Mouse (Mus musculus) ES-Bruce4 (cell line): ENCODE measurements at regions not wholly inside any gene's neighbourhood (a gene's known extent, or its start where the extent isn't known, plus 50 kb on each side); places are given as distances from the start of the nearest gene placed in this dataset.

Experiments
- H3K27ac ChIP-seq: 2 replicates; pipeline ENCODE4 v1.5.1; 2012; ENCODE audit warnings: low read length, inconsistent platforms; ENCODE audit not compliant: insufficient read depth
- H3K27me3 ChIP-seq: 2 replicates; pipeline ENCODE4 v1.6.1; 2012; ENCODE audit warnings: mild to moderate bottlenecking, low read length, inconsistent platforms; ENCODE audit not compliant: control insufficient read depth, poor library complexity, insufficient read depth, severe bottlenecking
- H3K36me3 ChIP-seq: 2 replicates; pipeline ENCODE4 v1.6.1; 2012; ENCODE audit warnings: inconsistent platforms, mild to moderate bottlenecking, low read length, moderate library complexity; ENCODE audit not compliant: control insufficient read depth, poor library complexity, insufficient read depth, severe bottlenecking
- H3K4me1 ChIP-seq: one replicate; pipeline ENCODE4 v1.8.1; 2011; ENCODE audit warnings: low read length; ENCODE audit not compliant: control insufficient read depth, insufficient read depth
- H3K4me3 ChIP-seq: 2 replicates; pipeline ENCODE4 v1.5.1; 2011; ENCODE audit warnings: low read depth, mild to moderate bottlenecking, low read length
- H3K9ac ChIP-seq: 2 replicates; pipeline ENCODE4 v1.6.1; 2012; ENCODE audit warnings: low read depth, mild to moderate bottlenecking, inconsistent platforms; ENCODE audit not compliant: poor library complexity, severe bottlenecking
- H3K9me3 ChIP-seq: replicated peaks from 2 replicates; pipeline ENCODE4 v1.6.1; 2012; ENCODE audit warnings: mild to moderate bottlenecking, low read length, inconsistent platforms; ENCODE audit not compliant: control insufficient read depth, poor library complexity, insufficient read depth, severe bottlenecking
- CTCF ChIP-seq: IDR thresholded peaks from one replicate; pipeline ENCODE4 v1.8.1; 2011; ENCODE audit warnings: low read depth, low read length
- EP300 ChIP-seq: IDR thresholded peaks from 2 replicates; pipeline ENCODE4 v1.6.1; 2011; ENCODE audit warnings: low read depth, low read length; ENCODE audit not compliant: insufficient read depth
- POLR2A ChIP-seq: IDR thresholded peaks from one replicate; pipeline ENCODE4 v1.8.1; 2011; ENCODE audit warnings: low read length; ENCODE audit not compliant: insufficient read depth

- no peak for TF ChIP-seq CTCF
- TF ChIP-seq POLR2A, result no peak
- TF ChIP-seq EP300, result no peak
- Histone ChIP-seq H3K36me3 (no peaks in the 10 kb centered on the region), H3K27ac (no peak overlapping the region), H3K9me3 (no peaks in the 10 kb centered on the region), H3K4me3 (no peak overlapping the region), H3K9ac (no peak overlapping the region), H3K4me1 (no peaks in the 10 kb centered on the region), H3K27me3 (no peaks in the 10 kb centered on the region)
Observed at GRCm38 (mm10) chr5:52309317-52310060, 54.1 kb upstream of the Sod3 start.

GRCm38 (mm10) chr5:52296303-52296702 lies 67.3 kb upstream of the Sod3 start:
- no peaks in the 10 kb centered on the region for H3K9me3 ChIP-seq
- H3K27me3 ChIP-seq, result no peaks in the 10 kb centered on the region; the same call in 1 of the 2 replicates
- no peak for TF ChIP-seq CTCF
- TF ChIP-seq POLR2A, result no peak
- TF ChIP-seq EP300, result no peak
- H3K4me1 ChIP-seq, result no peaks in the 10 kb centered on the region
- no peak overlapping the region for H3K9ac ChIP-seq
- no peak overlapping the region for H3K27ac ChIP-seq
- no peaks in the 10 kb centered on the region for H3K36me3 ChIP-seq
- no peak overlapping the region for H3K4me3 ChIP-seq

- no peaks in the 10 kb centered on the region for H3K36me3 ChIP-seq
- H3K27ac ChIP-seq, result no peak overlapping the region
- no peak overlapping the region for H3K9ac ChIP-seq
- no peak for TF ChIP-seq CTCF
- no peak for TF ChIP-seq POLR2A
- no peak for TF ChIP-seq EP300
- H3K4me3 ChIP-seq, result no peak overlapping the region
- H3K9me3 ChIP-seq, result no peaks in the 10 kb centered on the region
- no peaks in the 10 kb centered on the region for H3K4me1 ChIP-seq
- no peaks in the 10 kb centered on the region; the same call in 1 of the 2 replicates for H3K27me3 ChIP-seq
Observed at GRCm38 (mm10) chr5:52294466-52294865, 69.1 kb upstream of the Sod3 start.

- no peaks in the 10 kb centered on the region for H3K36me3 ChIP-seq
- H3K4me3 ChIP-seq, result no peak overlapping the region
- H3K27ac ChIP-seq, result no peak overlapping the region
- H3K4me1 ChIP-seq, result no peaks in the 10 kb centered on the region
- TF ChIP-seq POLR2A, result no peak
- TF ChIP-seq CTCF, result no peak
- TF ChIP-seq EP300, result no peak
- no peak overlapping the region for H3K9ac ChIP-seq
- H3K9me3 ChIP-seq, result no peaks in the 10 kb centered on the region
- H3K27me3 ChIP-seq, result no peaks in the 10 kb centered on the region
Observed at GRCm38 (mm10) chr5:52288319-52288718, 75.3 kb upstream of the Sod3 start.

GRCm38 (mm10) chr5:52280871-52281270 lies 82.7 kb upstream of the Sod3 start:
- Histone ChIP-seq H3K27me3 (no peaks in the 10 kb centered on the region), H3K9me3 (no peaks in the 10 kb centered on the region; the same call in 1 of the 2 replicates), H3K4me3 (no peak overlapping the region), H3K36me3 (no peaks in the 10 kb centered on the region), H3K4me1 (no peaks in the 10 kb centered on the region), H3K27ac (no peak overlapping the region), H3K9ac (no peak overlapping the region)
- no peak for TF ChIP-seq EP300
- TF ChIP-seq CTCF, result no peak
- TF ChIP-seq POLR2A, result no peak

- Histone ChIP-seq H3K36me3 (no peaks in the 10 kb centered on the region), H3K27ac (no peak overlapping the region), H3K4me1 (no peaks in the 10 kb centered on the region), H3K9ac (no peak overlapping the region), H3K4me3 (no peak overlapping the region), H3K9me3 (no peaks in the 10 kb centered on the region; the same call in none of the 2 replicates), H3K27me3 (no peaks in the 10 kb centered on the region)
- TF ChIP-seq POLR2A, result no peak
- no peak for TF ChIP-seq EP300
- TF ChIP-seq CTCF, result no peak
Observed at GRCm38 (mm10) chr5:52278111-52278510, 85.5 kb upstream of the Sod3 start.
